Mouse (Mus musculus) heart, adult 2 months (tissue): ENCODE data around the gene Rad52.

ENCODE experiments used
- CTCF ChIP-seq: fragments of 200-600 bp; IDR thresholded peaks from 2 replicates; pipeline ENCODE4 v1.8.1; 2022; ENCODE audit warnings: antibody characterized with exemption, mild to moderate bottlenecking, moderate library complexity
- EP300 ChIP-seq: fragments of 200-500 bp; IDR thresholded peaks from 2 replicates; pipeline ENCODE4 v1.6.1; 2011; ENCODE audit warnings: low read depth, low read length, control low read depth; ENCODE audit not compliant: insufficient read depth
- POLR2A ChIP-seq: fragments of 200-500 bp; IDR thresholded peaks from 2 replicates; pipeline ENCODE4 v1.6.1; 2011; ENCODE audit warnings: mild to moderate bottlenecking, low read depth, low read length, control low read depth; ENCODE audit not compliant: insufficient read depth

DNA sequence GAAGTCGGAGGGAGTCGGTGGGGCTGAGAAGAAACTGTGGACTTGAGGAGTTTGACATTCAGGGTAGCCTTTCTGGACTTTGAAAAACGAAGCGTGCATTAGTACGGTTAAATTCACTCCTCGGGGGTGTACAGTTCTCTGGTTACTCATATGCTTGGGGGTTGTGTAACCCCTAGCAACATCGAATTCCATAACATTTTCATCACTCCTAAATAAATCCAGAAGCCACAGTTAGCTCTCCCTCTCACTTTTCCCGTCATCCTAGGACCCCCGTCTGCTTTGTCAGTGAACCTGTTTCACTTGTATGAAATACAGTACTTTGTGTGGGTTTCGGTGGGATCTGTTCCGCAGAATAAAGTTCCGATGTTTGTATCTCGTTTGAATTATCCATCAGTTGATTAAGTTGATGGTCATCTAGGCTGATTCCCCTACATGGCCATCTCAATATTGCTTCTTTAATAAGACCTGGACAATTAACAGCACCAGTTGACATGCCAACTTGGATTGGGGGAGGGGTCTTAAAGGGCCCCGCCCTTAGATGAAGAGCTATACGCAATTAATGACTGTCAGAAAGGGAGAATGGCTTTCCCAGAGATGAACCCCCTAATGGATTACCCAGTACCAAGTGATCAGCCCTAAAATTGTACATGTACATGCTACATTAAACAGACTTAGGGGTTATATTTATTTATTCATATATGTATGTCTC is 737 bp downstream of the Rad52 start:
- no peak for TF ChIP-seq POLR2A
- TF ChIP-seq CTCF = no peak
- no peak for TF ChIP-seq EP300
